Mouse (Mus musculus): Measurements from ENCODE around the gene Gga1. TPM values are rescaled to one million over a fixed set of nuclear protein-coding genes. Genes with fewer than 3 reads are reported as not detected.

Gga1 gene
- polyA plus RNA-seq, 1 experiment = 69.9 TPM

DNA sequence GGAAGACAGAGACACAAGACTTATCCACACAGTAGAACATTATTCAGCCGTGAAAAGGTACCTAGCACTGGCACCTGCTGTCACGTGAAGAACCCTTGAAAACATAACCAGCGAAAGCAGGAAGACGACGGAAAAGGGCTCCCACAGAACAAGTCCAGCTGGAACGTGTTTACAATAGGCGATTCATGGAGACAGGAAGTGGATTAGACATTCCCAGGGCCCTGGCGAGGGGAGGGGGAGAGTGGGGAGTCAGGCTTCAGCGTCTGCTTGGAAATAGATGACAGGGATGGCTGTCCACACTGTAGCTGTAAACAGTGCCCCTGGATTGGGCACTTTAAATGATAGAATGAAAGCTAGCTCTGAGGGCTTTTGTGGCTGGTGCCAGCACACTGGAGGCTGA is 8.6 kb upstream of the Gga1 start:
- Histone ChIP-seq H3K36me3 (ENCODE audit: control insufficient read depth, insufficient read depth, low read length) (no peaks in the 10 kb centered on the region), H3K4me3 (ENCODE audit: control insufficient read depth, low read depth, low read length) (no peak overlapping the region), H3K27me3 (ENCODE audit: control insufficient read depth, insufficient read depth, low read length) (no peaks in the 10 kb centered on the region), H3K27ac (ENCODE audit: control insufficient read depth, insufficient read depth, low read depth, low read length) (no peak overlapping the region), H3K4me1 (ENCODE audit: control insufficient read depth, insufficient read depth, low read length) (peaks cover 13% of the 10 kb centered on the region)
- TF ChIP-seq CTCF (IDR thresholded peaks at IDR 0.05; ENCODE audit: control insufficient read depth, insufficient read depth, insufficient replicate concordance, low read depth, low read length) = no peak
- TF ChIP-seq POLR2A (IDR thresholded peaks at IDR 0.05; ENCODE audit: control insufficient read depth, low read depth, low read length) = no peak

DNA sequence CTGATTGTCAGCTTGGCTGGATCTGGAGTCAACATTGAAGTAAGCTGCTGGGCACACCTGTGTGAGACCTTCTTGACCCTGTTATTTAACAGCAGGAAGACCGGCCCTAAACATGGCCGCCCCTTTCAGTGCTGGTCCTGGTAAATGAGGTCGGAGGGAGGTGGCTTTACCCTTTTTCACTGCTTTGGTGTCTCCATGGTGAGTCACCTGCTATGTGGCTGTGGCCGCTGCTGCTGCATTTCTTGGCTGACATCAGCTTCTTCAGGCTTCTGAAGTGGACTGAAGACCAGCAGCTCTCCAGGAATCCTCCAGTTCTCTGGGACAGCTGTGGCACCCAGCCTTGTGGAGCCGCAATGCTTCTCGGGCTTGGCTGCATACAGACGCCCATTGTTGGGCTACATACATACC is 8.2 kb upstream of the Gga1 start:
- Histone ChIP-seq H3K27me3 (ENCODE audit: control insufficient read depth, insufficient read depth, low read length) (no peaks in the 10 kb centered on the region), H3K4me3 (ENCODE audit: control insufficient read depth, low read depth, low read length) (no peak overlapping the region), H3K4me1 (ENCODE audit: control insufficient read depth, insufficient read depth, low read length) (peaks cover 9% of the 10 kb centered on the region), H3K36me3 (ENCODE audit: control insufficient read depth, insufficient read depth, low read length) (no peaks in the 10 kb centered on the region), H3K27ac (ENCODE audit: control insufficient read depth, insufficient read depth, low read depth, low read length) (no peak overlapping the region)
- TF ChIP-seq CTCF (IDR thresholded peaks at IDR 0.05; ENCODE audit: control insufficient read depth, insufficient read depth, insufficient replicate concordance, low read depth, low read length) = no peak
- TF ChIP-seq POLR2A (IDR thresholded peaks at IDR 0.05; ENCODE audit: control insufficient read depth, low read depth, low read length) = no peak

GRCm38 (mm10) chr15:78869775-78870174 is 7.2 kb upstream of the Gga1 start:
- Histone ChIP-seq H3K4me3 (ENCODE audit: control insufficient read depth, low read depth, low read length) (no peak overlapping the region), H3K36me3 (ENCODE audit: control insufficient read depth, insufficient read depth, low read length) (no peaks in the 10 kb centered on the region), H3K4me1 (ENCODE audit: control insufficient read depth, insufficient read depth, low read length) (peaks cover 4% of the 10 kb centered on the region), H3K27ac (ENCODE audit: control insufficient read depth, insufficient read depth, low read depth, low read length) (no peak overlapping the region), H3K27me3 (ENCODE audit: control insufficient read depth, insufficient read depth, low read length) (no peaks in the 10 kb centered on the region)
- TF ChIP-seq CTCF (IDR thresholded peaks at IDR 0.05; ENCODE audit: control insufficient read depth, insufficient read depth, insufficient replicate concordance, low read depth, low read length) (peak; percentile 45; the same call in 1 of the 2 replicates), POLR2A (IDR thresholded peaks at IDR 0.05; ENCODE audit: control insufficient read depth, low read depth, low read length) (no peak)

- H3K4me1 ChIP-seq (ENCODE audit: control insufficient read depth, insufficient read depth, low read length) = peaks cover 8% of the 10 kb centered on the region
- no peaks in the 10 kb centered on the region for H3K27me3 ChIP-seq (ENCODE audit: control insufficient read depth, insufficient read depth, low read length)
- no peak overlapping the region for H3K4me3 ChIP-seq (ENCODE audit: control insufficient read depth, low read depth, low read length)
- H3K36me3 ChIP-seq (ENCODE audit: control insufficient read depth, insufficient read depth, low read length) = no peaks in the 10 kb centered on the region
- TF ChIP-seq POLR2A (IDR thresholded peaks at IDR 0.05; ENCODE audit: control insufficient read depth, low read depth, low read length) (no peak), CTCF (IDR thresholded peaks at IDR 0.05; ENCODE audit: control insufficient read depth, insufficient read depth, insufficient replicate concordance, low read depth, low read length) (no peak)
- no peak overlapping the region for H3K27ac ChIP-seq (ENCODE audit: control insufficient read depth, insufficient read depth, low read depth, low read length)
Measured at GRCm38 (mm10) chr15:78872021-78872608, 4.9 kb upstream of the Gga1 start.

DNA sequence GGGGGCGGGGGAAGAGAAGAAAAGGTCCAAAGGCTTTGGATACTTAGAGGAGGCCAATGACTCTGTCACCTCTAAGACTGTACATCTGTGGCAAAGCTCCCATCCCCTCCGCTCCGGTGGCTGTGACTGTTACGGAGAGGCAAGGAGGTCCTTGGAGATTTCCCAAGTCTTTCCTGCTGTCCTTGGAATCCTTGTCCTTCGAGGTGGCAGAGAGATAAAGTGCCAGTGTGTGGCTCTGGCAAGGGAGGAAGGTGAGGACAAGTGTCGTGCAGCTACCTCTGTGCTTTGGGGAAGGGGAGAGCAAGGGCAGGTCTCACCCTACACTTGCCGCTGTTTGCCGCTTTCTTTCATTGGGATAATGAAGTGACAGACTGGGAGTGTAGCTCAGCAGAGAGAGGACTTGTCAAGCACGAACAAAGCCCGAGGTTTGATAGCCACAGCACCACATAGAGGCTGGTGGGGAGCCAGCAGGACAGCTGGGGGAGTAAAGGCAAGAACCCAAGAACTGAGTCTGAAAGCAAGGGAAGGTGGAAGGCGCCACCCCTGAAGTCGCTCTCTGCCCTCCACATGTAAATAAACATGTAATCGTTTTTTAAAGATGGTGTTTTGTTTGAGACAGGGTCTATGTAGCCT is 3.1 kb upstream of the Gga1 start:
- H3K36me3 ChIP-seq (ENCODE audit: control insufficient read depth, insufficient read depth, low read length) = no peaks in the 10 kb centered on the region
- H3K4me1 ChIP-seq (ENCODE audit: control insufficient read depth, insufficient read depth, low read length) = peaks cover 10% of the 10 kb centered on the region
- TF ChIP-seq CTCF (IDR thresholded peaks at IDR 0.05; ENCODE audit: control insufficient read depth, insufficient read depth, insufficient replicate concordance, low read depth, low read length) = no peak
- TF ChIP-seq POLR2A (IDR thresholded peaks at IDR 0.05; ENCODE audit: control insufficient read depth, low read depth, low read length) = no peak
- no peak overlapping the region for H3K27ac ChIP-seq (ENCODE audit: control insufficient read depth, insufficient read depth, low read depth, low read length)
- no peaks in the 10 kb centered on the region for H3K27me3 ChIP-seq (ENCODE audit: control insufficient read depth, insufficient read depth, low read length)
- H3K4me3 ChIP-seq (ENCODE audit: control insufficient read depth, low read depth, low read length) = no peak overlapping the region

GRCm38 (mm10) chr15:78874989-78875388 is 2.0 kb upstream of the Gga1 start:
- peaks cover 10% of the 10 kb centered on the region for H3K4me1 ChIP-seq (ENCODE audit: control insufficient read depth, insufficient read depth, low read length)
- H3K4me3 ChIP-seq (ENCODE audit: control insufficient read depth, low read depth, low read length) = no peak overlapping the region
- TF ChIP-seq POLR2A (IDR thresholded peaks at IDR 0.05; ENCODE audit: control insufficient read depth, low read depth, low read length) = no peak
- no peak for TF ChIP-seq CTCF (IDR thresholded peaks at IDR 0.05; ENCODE audit: control insufficient read depth, insufficient read depth, insufficient replicate concordance, low read depth, low read length)
- no peaks in the 10 kb centered on the region for H3K27me3 ChIP-seq (ENCODE audit: control insufficient read depth, insufficient read depth, low read length)
- H3K36me3 ChIP-seq (ENCODE audit: control insufficient read depth, insufficient read depth, low read length) = no peaks in the 10 kb centered on the region
- H3K27ac ChIP-seq (ENCODE audit: control insufficient read depth, insufficient read depth, low read depth, low read length) = no peak overlapping the region

- Histone ChIP-seq H3K27me3 (ENCODE audit: control insufficient read depth, insufficient read depth, low read length) (no peaks in the 10 kb centered on the region), H3K27ac (ENCODE audit: control insufficient read depth, insufficient read depth, low read depth, low read length) (no peak overlapping the region), H3K4me1 (ENCODE audit: control insufficient read depth, insufficient read depth, low read length) (peaks cover 10% of the 10 kb centered on the region), H3K36me3 (ENCODE audit: control insufficient read depth, insufficient read depth, low read length) (no peaks in the 10 kb centered on the region), H3K4me3 (ENCODE audit: control insufficient read depth, low read depth, low read length) (no peak overlapping the region)
- TF ChIP-seq CTCF (IDR thresholded peaks at IDR 0.05; ENCODE audit: control insufficient read depth, insufficient read depth, insufficient replicate concordance, low read depth, low read length) (no peak), POLR2A (IDR thresholded peaks at IDR 0.05; ENCODE audit: control insufficient read depth, low read depth, low read length) (no peak)
Measured at GRCm38 (mm10) chr15:78875537-78875936, 1.5 kb upstream of the Gga1 start.

All from testis, adult 2 months (tissue).